Mouse (Mus musculus) right cerebral cortex, postnatal 14 days (tissue): ENCODE data around the gene Cmtm7.

Experiments used
- DNase-seq: peaks from one replicate; pipeline ENCODE4 v3.0.0; 2022

Cmtm7 gene

DNA sequence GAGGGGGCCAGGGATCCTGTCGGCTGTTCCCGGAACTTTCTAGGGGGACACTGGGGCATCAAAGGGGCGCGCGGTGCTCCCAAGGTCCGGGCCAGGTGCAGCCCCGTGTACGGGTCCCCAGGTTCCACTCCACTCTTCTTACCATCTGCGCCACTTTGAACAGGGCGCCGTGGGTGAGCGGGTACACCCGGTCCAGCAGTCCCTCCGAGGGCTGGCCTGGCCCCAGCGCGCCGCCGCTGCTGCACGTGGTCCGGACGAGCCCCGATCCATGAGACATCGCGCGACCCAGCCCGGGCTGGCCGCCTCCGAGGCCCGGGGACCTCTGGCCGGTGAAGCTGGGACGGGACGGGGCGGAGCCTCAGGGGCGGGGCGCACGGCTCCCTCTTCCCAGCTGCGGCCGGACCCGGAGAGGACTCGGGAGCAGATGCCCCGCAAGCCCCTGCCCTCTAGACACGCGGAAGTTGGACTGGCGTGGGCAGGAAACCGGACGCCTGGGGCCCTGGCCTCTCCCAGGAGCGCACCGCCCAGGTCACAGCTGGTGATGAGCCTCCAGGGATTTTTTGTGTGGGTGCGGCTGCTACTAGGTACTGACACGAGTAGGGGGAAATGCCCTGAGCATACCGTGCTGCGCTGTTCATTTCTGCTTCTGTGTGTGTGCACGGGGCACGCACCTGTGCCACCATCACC is at the start of gene Cmtm7:
TSS of gene Cmtm7 (minus strand) at position 331 of the 687 bp plus-strand sequence.
- DNase-seq, result peak; percentile 44

DNA sequence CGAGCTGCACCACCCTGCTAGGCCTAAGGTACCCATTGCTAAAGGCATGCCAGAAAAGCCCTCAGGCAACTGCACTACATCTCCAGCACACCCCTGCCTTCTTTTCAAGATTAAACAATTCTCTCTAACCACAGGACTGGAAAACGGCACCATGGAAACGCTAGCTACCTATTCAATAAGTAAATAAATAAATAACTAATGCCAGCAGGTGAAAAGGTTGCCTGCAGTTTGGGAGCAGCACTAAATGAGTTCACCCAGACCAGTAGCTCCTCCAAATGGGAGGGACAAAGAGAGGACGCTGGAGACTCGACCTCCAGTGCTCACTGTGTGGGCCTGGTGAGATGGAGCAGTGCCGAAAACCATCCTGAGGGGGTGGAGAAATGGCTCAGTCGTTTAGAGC is 48.7 kb upstream of the Cmtm7 start:
- no peak for DNase-seq

DNA sequence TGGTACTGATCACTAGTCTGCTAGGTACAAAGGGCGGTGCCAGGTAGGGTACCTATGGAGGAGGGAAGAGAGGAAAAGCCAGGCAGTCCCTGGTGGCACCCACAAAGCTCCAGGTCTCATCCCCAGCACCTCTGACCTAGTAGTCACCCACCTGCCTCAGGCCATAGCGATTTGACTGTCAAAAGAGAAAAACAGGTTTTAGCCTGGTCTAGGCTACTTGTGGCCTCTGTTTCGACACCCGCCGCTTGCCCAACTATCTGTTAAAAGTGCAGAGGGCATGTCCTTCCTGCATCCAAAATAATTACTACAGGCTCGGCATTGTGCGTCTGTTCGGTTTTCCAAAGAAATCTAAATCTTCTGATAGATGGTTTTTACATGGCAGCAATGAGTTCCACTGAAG is 48.0 kb upstream of the Cmtm7 start:
- no peak for DNase-seq

DNA sequence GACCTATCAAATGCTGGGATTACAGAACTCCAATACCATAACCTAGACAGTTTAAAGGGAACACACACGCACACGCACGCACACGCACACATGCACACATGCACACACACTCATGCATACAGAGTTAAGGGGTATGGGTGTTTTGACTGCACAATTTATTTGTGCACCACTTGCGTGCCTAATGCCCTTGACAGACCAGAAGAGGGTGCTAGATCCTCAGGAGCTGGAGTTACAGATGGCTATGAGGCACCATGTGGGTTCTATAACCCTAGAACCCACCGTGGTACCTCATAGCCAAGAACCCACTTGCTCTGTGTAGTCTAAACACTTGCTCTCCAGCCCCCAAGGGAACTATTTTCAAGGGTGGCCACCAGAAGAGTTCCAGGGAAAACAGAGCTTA is 46.7 kb upstream of the Cmtm7 start:
- no peak for DNase-seq

DNA sequence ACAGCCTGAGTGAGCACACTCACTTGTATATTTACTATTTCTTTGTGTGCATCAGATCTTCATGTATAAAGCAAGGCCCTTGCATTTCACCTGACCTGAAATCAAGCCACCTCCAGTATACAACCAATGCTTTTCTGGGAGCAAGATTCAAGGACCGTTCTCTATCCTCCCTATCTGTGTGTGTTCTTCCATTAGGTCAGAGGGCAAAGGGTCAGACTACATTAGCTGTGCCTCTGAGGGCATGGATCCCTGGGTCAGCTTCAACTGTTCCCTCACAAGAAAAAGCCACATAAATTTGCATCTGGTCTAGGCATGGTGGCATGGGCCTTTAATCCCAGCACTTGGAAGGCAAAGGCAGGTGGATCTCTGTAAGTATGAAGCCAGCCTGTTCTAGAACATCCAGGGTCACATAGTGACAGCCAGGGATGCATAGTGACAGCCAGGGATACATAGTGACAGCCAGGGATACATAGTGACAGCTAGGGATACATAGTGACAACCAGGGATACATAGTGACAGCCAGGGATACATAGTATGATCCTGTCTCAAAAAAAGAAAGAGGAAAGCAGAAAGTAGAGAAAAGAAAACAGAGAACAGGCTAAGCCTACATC is 45.7 kb upstream of the Cmtm7 start:
- no peak for DNase-seq

DNA sequence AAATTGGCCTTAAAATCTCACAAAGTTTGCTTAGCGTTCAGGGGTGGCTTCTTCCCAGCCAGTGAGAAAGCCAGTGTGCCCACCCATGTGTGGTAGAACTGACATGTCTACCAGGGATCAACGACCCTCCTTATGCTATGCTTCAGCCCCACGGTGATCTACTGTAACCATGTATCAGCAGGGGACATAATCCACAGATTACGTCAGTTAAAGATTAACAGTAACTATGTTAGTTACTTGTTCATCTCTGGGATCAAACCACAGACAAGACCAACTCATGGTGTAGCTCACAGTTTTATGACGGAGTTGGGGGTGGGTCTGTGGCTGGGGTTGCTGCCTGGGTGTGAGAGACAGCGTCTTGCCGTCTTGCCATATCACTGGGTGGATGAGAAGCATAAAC is 42.5 kb upstream of the Cmtm7 start:
- DNase-seq, result no peak

DNA sequence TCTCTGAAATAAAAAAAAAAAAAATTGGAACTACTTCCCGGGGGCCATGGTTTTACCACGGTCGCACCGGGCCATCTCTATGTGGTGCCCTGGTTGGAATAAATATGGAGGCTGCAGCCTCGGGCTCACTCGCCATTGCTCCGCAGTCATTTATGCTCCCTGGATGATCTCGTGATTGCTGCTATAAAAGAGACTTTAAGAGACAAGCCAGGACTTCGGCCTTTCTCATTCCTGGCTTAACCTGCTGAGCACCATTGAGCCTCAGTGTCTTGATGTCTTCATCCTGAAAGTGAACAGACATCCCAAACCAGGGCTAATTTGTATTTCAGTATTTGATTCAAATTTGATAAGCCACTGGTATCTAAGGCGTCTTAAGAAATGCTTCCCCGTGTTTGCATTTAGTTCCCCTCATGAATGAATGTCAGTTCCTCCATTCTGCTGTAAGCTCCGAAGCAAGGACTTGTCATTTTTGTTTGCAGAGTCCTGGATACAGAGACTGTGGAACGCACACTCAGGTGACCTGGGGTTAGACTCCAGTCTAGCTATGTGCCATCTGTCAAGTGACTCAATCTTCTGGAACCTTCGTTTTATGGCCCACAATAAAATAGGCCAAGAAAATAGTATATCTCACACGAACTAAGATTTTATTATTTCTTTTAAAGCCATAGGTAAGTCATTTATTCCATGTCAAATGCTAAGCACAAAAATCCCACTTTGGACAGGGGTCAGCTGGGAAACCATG is 40.1 kb upstream of the Cmtm7 start:
- no peak for DNase-seq

DNA sequence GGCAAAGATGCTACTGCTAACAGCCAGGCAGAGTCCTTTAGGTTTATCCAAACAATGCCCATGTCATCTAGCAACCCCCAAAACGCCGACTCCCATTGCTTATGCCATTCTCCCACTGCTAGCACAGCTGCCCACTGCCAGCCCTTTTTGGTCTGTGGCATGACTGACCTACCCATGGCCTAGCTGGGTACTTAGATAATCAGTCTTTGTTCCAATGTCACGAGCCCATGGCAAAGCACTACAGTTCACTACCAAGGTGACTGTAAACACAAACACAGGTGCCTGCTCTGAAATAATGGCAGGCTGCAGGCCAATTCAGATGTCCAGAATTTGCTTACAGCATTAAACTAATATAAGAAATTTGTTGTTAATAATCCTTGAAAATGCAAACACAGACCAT is 37.3 kb upstream of the Cmtm7 start:
- DNase-seq, result no peak

DNA sequence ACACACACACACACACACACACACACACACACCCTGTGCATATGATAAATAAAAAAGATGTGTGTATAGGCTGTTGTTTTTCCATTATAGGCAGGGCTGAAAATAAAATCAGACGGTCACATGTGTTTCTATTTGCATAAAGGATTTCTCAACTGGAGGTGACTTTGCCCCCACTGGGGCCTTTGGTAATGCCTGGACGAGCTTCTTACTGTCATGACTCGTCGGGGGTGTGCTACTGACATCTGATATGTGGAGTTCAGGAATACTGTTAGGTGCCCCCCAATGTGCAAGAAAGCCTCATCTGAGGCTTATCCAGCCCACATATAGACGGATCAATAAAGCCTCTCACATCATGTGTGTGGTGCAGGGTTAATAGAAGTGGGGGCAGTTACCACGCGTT is 35.4 kb upstream of the Cmtm7 start:
- DNase-seq, result no peak

DNA sequence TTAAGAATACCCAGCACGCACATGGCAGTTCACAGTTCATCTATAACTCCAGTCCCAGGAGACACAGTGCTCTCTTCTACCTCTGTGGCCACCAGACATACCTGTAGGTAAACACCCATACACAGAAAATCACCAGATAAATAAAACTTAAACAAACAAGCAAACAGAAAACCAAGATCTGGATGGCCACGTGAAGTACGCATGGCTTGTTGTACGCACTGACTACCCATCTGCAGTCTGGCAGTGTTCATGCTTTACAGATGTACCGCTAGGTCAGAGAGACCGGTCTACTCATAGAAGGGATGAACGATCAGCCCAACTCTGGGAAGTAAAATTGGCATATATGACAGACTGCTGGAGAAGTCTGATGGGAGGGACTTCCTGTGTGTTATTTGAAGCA is 34.5 kb upstream of the Cmtm7 start:
- no peak for DNase-seq

DNA sequence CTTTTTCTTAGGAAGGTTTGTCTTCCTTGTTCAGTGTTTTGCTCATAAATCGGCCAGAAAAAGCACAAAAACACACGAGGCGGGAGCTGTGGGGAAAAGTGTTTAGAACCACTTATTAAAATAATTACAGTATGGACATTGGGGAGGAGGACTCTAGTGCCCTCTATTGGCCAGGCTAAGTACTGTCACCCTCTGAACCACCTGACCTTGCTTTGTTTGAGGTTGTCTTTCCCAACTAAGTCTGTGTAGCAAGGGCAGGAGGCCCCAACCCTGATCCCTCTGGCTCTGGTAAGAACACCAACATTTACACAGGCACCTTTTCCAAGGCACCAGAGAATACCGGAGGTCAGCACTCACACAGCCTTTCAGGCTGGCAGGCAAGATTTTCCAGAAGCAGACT is 33.7 kb upstream of the Cmtm7 start:
- no peak for DNase-seq

DNA sequence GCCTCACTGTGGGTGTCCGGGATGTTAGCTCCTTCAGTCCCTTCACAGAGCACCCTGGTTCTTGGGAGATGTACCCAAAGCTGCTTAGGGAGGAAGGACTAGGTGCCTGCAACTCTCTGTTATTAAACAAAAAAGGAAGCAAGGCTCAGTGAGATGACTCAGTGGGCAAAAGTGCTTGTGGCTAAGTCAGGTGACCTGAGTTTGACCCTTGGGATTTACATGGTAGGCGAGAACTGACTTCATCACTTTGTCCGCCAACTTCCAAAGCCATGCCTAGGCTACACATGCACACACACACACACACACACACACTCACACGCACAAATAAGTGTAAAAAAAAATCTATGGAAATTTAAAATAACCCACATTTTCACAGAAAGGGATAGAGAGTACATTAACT is 30.3 kb upstream of the Cmtm7 start:
- DNase-seq, result no peak

DNA sequence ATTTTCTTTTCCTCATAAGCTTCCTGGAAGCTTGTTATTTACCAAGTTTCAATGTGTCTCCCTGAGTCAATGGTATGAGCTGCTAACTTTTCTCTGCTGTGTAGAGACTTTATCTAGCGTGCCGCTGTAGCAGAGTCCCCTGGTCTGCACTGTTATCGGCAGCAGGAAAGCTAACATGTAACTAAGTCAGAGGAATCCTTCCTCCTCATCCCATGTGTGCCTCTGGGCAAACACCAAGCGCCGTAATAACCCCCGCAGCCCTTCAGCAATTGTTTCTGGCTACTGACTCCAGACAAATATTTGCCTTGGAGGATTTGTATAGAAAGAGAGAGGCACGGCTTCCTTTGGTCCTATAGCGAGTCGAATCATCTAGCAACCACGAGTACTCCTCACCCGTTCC is 29.2 kb upstream of the Cmtm7 start:
- no peak for DNase-seq

DNA sequence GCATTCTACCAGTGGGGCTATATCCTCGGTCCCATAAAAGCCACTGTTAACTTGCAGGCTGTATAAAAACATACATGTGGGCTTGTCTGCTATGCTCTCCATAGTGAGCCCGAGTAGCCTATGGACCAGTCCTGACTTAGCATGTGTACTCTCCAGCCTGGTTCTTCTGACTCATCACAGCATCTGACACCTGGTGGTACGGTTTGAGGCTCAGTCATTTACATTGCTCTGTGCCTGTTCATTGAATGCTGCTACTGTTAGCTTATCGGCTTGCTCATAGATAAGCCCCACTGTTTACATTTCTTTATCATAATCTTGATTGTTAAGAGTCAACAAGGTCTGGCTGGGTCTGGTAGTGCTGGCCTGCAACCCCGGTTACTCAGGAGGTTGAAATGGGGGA is 27.0 kb upstream of the Cmtm7 start:
- no peak for DNase-seq

DNA sequence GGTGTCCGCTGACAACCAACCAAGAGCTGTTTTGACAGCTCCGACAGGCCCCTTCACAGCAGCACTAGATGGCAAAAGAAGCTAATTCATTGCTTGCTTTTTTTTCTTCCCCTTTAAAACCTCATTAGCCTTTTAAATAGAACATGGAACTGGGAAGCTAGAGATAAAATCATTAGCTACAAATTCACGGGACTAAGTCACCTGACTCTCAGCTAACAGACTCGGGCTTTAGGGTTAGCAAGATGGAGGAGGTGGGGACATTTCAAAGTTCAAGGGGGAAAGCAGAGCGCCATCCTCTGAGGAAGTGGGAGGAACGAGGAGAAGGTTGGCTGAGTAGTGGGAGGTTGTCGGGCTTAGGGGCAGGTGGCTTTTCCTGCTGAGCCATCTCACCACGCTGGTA is 25.6 kb upstream of the Cmtm7 start:
- DNase-seq, result no peak

DNA sequence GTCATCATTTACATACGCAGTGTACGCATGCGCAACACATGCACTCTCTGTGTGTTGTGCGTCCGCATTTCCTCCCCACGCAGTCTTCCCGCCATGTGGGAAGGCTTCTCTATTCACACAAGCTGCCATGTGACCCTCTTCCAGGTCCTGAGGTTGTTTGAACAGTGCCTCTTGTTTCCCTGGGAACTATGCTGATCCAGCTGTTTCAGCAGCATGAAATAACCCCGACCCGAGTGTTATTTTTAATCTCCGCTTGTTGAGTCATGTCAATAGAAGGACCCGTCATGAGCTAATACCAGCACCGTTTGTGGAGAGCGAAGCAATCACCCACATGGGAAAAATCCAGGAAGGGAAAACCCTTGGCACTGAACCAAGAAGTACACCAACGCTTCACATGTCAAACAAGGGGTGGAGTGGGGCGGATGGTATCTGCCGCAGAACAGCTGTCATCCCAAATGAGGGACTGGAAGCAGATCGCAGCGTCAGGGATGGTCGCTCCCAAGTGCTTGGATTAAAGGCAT is 23.6 kb upstream of the Cmtm7 start:
- no peak for DNase-seq

DNA sequence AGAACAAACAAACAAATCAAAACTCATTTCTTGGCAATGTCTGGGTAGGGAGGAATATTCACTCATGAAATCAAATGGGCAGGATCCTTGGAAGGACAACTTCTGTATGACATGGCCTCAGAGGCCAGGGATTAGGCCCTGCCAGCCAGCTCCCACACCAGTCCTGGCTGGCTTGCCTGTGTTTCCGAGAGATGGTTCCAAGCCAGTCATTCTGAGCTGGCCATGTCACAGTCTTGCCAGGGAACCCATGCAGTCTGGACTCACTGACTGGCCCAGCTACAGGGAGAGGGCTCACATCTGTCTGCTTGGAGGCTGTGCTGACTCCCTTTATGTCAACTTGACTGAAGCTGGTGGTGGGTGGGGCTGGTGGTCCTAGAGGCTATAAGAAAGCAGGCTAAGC is 20.5 kb upstream of the Cmtm7 start:
- DNase-seq, result no peak

DNA sequence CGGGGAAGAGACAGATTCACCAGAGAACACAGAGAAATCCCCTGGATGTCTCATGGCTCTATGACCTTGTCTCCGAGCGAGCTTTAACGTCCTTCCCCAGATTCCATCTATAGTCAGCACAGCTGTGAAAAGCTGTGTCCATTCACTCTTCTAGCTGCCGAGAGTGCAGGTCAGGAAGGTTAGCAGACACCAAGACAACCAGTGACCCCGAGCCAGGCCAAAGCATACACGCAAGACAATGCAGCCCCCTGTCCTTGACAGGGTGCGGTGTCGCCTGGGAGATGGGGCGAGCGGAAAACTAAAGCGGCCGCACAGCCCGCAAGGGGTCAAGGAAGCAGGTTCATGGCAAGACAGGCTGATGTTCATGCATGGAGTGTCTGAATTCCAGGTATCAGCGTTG is 19.6 kb upstream of the Cmtm7 start:
- DNase-seq, result no peak

DNA sequence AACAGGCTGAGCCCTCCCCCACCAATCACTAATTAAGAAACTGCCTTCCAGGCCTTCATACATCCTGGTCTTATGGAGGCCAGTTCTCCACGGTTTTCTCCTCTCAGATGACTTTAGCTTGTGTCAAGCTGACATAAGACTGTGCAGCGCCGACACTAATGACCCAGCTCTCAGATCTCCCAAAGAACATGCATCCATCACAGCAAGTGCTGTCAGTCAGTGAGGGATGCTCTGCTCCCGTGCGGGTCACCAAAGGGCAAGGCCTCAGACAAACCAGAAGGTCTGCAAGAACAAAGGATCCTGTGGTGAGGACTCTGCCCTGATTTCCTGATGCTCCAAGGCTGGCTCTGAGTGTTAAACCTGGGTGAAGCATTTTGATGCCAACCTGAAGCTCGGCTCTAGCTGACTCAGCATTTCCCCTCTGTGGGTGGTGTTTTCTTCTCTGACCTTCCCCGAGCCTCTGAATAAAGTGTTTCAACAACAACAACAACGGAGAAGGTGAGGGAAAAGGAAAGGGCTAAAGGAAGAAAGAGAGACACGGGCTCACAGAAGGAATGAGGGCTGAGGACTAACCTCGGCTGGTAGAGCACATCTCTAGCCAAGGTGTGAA is 17.9 kb upstream of the Cmtm7 start:
- DNase-seq, result no peak

DNA sequence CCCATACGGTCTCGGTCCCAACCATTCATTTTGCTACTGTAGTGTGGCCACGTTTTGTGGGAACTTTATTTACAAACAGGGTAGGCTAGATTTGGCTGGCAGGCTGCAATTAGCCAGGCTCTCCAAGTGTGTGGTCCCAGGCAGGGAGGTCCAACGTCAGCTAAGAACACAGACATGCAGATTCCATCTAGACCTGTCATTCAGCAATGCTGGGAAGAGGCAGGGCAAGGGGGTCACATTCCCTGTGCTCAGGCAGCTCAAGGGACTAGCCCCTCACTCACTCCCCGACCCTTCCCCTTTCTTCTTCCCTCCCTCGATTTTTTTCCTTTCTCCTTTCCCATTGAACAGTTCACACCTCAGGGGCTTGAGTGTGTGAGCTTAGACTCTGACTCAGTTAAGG is 17.2 kb upstream of the Cmtm7 start:
- no peak for DNase-seq

DNA sequence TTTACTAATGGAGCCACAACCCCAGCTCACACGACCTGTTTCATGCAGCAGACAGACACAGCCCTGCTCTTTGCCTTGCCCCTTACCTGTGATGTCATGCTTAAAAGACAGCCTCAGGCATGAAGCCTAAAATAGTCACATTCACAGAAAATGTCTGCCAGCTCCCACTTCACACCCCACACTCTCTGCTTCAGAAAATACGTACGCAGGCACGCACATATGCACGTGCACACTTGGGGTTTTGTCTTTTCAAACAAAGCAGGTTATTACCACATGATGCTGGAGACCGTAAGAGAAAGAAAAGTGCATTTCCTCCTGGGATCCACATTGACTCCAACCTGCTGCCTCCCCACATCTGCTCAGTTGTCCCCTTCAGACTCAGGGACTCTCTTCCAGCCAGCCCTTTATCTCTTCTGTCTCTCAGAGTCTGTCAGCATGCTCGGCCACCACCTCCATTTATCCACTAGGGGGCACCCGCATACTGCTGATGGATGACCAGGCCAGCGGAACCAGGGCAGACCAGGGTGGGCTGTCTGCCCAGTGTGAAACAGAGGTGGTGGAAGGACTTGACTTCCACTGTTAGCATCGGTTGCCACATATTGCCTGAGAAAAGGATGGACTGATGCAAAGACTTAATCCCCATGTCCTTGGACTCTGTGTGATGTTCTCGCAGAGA is 15.8 kb upstream of the Cmtm7 start:
- DNase-seq, result peak; percentile 83

DNA sequence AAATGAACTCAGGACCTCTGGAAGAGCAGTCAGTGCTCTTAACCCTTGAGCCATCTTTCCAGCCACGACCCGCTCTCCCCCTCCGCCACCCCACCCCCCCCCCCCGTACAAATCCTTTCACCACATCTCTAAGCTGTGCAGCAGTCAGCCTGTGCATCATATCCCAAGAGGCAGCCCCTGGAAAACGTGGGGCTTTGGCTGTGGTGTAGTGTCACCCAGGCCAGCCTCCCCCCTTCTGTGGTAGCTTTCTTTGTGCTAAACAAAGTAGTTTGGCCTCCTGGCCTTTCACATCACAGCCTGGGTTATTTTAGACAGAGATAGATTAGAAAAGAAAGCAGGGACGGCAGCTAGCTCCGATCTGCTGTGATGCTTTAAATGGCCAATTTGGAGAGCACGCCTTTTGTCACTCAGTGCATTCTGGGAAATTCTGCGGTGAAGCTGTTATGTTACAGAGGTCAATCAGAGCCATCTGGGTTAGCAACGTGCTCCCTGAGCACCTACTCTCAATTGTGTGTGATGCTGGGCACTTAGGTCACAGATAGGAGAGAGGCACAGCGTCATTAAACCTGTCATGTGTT is 14.9 kb upstream of the Cmtm7 start:
- DNase-seq, result no peak

DNA sequence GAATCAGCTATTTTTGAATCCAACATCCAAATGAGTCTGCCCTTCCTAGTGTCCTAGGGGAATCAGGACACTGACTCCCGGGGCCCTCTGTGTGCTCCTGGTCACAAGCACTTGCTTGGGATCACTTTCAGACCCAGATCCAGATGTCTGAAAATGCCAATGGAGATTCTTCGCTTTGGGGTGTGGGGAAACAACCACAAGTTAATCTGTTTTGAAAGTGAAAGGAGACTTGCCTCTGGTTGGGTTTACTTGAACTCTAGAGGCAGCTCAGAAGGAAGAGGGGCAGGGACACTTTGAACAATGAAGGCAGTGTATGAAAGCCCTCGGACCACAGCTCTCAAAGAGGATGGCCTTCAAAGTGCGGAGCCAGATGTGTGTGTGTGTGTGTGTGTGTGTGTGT is 12.8 kb upstream of the Cmtm7 start:
- no peak for DNase-seq
